Mouse (Mus musculus): ENCODE measurements around the gene Gm20388.
"Not testable (repeated sequence)": the region's sequence is repeated elsewhere in the genome, so short reads cannot be mapped to it uniquely, and the experiment has no call there.

Gene Gm20388

DNA sequence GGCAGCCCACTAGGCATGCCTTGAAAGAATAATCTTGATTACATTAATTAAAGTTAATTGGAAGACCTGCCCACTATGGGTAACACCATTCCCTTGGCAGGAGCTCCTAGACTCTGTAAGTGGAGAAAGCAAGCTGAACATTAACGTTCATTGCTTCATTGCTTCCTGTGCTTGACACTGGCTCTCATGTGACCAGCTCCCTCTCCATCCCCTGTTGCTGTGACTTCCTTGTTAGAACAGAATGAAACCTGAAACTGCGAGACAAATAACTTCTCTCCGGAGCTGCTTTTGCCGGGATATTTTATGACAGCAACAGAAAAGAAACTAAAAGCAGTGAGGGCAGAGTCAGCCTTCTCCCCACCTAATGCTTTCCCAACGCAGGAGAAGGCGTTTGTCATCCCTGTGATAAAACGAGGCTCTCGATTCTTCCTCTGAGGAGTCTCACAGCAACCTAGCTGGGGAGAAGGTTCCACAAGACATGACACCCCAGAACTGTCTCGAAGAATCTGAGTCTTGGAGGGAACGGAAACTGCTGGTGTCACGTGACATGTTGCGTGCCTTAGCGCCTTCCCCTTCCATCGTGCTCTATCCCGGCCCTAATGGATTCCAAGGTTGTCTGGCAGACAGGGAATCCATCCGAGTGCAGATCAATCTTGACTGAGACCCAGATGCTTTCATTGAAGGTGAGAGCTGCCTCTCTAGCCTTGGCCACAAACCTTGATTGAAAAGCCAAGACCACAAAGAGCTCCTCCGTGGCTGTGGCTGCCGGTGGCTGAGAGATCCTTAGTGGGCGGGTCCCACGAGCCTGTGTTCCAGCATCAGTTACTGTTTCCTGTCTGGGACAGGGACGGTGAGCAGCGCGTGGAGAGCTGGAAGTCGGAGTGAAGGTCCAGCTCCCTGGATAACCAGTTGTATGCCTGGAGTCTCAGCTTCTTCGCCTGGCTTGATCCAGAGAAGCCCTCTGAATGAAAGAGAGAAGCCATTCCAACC is 2654.0 kb downstream of the Gm20388 start:
- DNase-seq (ENCODE audit: low spot score) = no peak

DNA sequence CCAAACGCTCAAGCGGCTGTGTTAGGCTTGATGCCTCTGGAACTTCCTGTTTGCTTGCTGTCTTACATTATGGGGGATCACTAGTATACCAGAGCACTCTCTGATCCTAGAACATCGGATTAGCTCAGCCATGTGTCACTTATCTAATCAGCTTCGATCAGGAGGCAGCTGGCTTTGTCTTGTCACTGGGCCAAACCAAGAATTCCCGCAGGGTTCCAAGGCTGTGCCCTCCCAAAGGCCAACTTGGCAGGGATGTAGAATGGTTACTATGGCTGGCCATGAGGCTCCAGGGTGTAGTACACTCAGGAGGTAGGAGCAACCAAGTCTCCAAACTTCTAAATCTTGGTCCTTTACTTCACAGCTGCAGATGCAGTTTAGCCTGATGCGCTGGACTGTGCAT is 2656.1 kb downstream of the Gm20388 start:
- DNase-seq (ENCODE audit: low spot score) = peak; percentile 56

DNA sequence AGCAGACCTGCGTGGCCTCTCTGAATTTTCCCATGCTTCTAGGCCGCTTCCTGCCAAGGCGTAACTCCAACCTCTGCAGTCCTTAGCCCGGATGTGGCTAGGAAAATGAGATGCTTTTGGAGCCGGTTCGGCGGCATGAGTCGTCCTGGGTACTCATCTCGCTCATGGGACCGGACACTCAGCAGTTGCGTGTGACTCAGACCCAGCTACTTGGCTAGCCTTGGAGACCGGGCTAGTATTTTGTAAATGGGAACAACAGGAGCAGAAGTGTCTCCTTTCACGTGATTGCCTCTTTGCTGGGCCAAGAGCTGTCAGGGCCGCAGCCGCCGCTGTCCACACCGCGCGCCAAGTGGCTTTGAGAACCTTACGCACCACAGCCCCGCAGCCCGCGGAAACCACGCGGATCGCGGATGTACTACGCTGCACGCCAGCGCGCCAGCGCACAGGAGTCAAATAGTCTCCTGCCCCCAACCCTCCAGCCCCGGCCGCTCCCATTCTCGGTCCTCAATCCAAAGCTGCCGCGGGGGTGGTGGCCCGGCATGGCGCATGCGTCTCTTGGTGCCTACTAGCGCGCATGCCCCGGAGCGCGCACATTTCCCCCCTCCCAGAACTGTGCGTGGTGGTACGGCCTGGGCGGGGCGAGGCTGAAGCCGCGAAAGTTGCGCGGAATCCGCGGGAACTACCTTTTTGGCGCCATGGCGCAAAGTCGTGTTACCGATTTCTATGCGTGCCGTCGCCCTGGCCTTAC is 2656.9 kb downstream of the Gm20388 start, which contains the start of gene Cdt1:
Gene Cdt1 (plus strand): TSS at position 655 of the 748 bp plus-strand sequence.
- peak; percentile 95 for DNase-seq (ENCODE audit: low spot score)

DNA sequence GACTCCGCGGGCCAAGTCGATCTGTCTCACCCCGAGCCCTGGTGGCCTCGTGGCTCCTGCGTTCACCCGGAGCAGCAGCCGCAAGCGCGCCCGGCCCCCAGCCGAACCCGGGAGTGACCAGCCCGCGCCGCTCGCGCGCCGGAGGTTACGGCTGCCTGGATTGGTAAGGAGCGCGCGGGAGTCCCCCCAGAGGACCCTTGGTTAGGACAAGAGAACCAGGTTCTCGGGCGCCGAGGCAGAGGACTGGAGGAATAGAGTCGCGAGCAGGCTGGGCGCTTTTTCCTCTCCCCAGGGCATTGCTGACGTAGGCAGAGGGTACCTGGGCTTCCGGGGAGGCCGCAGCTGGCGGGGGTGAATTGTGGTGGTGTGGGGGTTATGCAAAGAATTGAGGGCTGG is 2657.5 kb downstream of the Gm20388 start:
- no peak for DNase-seq (ENCODE audit: low spot score)

DNA sequence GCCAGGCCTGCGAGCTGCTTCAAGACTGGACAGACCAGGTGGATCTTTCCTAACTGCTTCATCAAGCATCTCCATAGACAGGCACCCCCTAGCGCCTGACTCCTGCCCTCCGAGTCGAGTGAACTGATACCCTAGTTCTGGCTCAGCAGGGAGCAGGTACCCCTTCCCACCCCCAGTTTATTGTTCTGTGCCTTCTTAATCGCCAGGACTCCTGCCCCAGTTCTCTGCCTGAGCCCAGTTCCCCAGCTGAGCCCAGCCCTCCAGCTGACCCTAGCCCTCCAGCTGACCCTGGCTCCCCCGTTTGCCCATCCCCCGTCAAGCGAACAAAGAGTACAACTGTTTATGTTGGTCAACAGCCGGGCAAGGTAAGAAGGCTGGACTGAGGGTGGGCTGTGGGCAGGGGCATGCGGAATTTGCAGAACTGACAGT is 2658.3 kb downstream of the Gm20388 start:
- no peak for DNase-seq (ENCODE audit: low spot score)

DNA sequence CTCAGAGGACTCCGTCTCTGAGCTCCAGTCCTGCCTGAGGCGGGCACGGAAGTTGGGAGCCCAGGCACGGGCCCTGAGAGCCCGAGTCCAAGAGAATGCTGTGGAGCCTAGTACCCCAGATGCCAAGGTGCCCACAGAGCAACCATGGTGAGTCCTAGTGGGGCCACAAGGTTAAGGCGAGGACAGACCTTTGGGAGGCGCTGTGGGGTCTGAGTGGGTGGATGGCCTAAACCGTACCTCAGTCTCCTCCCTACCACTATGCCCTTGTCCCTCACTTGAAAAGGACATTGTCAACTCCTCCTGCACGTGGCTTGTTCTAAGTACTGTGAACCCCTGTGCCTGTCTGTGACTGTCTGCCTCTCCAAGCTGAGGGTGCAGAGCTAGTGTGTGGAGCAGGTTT is 2658.7 kb downstream of the Gm20388 start:
- no peak for DNase-seq (ENCODE audit: low spot score)

DNA sequence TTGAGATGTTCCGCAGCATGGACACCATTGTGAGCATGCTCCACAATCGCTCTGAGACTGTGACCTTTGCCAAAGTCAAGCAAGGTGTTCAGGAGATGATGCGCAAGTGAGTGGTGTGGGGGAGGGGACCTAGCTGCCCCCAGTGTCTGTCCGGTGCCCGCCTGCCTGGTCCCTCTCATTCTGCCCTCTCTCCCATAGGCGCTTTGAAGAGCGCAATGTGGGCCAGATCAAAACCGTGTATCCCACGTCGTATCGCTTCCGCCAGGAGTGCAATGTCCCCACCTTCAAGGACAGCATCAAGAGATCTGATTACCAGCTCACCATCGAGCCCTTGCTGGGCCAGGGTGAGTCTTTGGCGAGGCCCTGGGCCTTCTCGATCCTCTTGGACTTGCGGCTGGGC is 2659.4 kb downstream of the Gm20388 start:
- no peak for DNase-seq (ENCODE audit: low spot score)

DNA sequence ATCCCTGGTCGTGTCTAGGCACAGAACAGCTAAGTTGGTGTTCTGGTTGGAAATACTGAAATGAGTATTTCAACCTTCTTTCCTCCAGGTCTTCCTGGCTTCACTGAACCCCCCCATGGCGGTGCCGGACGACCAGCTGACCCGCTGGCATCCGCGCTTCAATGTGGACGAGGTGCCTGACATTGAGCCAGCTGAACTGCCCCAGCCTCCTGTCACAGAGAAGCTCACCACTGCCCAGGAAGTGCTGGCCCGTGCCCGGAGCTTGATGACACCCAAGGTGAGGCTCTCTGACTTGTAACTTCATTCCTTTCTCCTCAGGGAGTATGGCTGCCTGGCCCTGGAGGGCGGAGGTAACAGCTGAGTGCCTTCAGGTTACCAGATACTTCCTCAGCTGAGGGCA is 2660.5 kb downstream of the Gm20388 start:
- DNase-seq (ENCODE audit: low spot score) = no peak

DNA sequence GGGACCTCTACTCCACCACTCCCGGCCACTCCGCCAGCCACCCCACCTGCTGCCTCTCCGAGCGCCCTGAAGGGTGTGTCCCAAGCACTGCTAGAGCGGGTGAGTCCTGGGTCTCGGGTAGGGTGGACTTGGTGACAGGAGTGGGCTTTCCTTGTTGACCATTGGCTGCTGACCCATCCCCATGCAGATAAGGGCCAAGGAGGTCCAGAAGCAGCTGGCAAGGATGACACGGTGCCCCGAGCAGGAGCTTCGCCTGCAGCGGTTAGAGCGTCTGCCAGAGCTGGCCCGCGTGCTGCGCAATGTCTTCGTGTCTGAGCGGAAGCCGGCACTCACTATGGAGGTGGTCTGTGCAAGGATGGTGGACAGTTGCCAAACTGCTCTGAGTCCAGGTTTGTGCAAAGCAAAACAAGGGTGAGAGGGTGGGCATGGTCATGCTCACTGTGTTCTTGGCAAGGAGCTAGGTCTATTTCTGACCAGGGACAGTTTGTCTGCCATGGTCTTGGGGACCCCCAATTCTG is 2661.2 kb downstream of the Gm20388 start:
- DNase-seq (ENCODE audit: low spot score) = no peak

DNA sequence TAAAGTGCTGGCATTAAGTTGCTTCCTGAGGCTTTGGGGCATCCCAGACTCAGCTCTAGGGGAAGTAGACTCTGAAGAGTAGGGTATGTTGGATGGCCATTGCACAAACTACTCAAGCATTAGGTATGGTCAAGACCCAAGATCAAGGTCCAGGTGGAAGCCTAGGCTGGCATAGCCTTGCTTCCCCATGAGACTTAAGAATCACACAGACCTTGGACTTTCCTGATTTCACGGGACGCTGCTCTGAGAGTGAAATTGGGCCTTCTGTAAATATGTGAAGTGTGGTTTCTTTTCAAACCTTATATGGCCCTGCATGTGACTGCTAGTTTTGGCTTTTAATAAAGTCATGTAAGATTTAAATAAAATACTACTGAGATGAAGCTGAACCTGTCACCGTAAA is 2662.1 kb downstream of the Gm20388 start:
- DNase-seq (ENCODE audit: low spot score) = no peak

DNA sequence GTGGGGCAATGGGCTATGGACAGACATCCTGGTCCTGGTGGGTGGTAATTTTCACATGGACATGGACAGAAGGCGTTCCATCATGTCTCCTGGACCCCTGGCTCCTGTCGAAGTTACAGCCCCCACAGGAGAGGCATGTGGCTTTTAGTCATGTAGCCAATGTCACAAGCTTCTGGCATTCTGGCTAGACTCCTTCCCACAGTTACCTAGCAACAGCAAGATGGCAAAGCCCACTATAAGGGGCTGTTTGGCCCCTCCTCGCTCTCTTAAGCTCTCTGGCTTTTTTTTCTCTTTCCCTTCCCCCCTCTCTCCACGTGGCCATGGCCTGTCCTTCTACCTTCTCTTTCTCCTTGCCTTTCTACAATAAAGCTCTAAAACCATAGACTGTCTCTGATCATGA is 2662.5 kb downstream of the Gm20388 start:
- not testable (repeated sequence) for DNase-seq (ENCODE audit: low spot score)

DNA sequence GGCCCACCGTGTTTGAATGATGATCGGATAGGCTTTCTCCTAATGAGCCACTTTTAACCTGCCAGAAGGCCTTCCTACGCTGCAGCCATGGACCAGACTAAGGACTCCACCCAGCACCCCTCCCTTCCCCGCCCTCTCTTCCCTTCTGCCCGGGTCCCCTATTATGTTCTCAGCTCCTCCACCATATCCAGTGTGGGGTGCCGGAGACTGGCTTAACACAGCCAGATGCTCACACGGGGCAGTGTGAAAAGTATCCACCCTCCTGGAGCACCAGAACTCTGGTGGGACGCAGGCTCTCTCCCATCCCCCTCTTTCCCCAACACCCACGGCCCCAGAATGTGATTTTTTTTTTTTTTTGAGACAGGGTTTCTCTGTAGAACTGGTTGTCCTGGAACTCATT is 2662.9 kb downstream of the Gm20388 start:
- no peak for DNase-seq (ENCODE audit: low spot score)

DNA sequence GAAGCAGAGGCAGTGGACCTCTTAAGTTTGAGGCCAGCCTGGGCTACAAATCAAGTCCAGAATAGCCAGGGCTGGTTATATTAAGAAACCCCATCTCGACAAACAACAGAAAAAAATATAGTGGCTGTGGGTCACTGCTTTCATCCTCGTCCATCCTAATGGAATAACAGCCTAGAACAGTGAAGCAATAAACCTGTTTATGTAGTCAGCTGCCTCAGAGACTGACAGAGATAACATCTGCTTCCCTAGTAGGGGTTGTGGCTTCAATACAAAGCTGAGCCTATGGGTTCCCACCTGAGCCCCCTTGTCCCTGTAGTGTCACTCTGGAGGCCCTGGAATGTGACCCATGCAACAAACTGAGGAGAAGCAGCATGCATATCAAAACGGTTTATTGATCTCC is 2663.6 kb downstream of the Gm20388 start:
- no peak for DNase-seq (ENCODE audit: low spot score)

DNA sequence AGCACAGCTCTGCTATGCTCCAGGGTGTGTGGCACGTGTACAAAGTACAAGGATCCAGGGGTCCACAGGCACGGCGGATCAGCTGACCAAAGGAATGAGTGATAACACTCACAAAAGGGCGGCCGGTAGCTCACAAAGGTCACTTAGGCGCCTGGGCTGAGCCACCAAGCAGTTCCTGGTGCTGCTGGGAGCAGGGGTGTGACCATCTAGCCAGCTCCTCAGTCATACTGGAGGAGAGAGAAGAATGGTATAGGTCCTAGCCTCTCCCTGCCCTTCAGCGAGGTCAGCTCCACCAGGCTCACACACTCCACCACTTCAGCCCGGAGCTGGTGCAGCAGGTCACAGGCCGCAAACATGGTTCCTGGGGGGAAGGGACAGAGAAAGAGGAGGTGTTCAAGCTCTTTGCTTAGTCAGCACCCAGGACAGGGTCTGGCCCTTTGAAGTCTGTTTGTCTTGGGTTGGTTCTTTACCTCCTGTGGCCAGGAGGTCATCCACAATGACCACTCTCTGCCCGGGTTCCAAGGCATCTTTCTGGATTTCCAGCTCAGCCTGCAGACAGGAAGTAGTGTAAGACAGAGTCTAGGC is 2664.1 kb downstream of the Gm20388 start:
- DNase-seq (ENCODE audit: low spot score) = no peak

DNA sequence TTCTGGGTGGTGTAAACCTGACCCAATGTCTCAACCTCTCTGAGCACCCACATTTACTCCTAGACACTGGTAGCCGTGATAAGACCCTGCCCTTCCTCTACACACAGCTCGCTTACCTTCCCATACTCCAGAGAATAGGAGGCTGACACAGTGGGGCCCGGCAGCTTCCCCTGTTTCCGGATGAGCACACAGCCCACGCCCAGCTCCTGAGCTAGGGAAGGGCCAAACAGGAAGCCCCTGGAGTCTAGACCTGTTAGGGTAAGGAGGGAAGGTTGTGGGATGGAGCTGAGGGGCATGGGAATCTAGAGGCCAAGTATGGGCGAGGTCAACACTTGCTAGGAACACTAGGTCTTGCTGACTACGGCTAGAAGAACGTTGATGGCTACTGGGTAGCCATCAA is 2664.6 kb downstream of the Gm20388 start:
- DNase-seq (ENCODE audit: low spot score) = no peak

DNA sequence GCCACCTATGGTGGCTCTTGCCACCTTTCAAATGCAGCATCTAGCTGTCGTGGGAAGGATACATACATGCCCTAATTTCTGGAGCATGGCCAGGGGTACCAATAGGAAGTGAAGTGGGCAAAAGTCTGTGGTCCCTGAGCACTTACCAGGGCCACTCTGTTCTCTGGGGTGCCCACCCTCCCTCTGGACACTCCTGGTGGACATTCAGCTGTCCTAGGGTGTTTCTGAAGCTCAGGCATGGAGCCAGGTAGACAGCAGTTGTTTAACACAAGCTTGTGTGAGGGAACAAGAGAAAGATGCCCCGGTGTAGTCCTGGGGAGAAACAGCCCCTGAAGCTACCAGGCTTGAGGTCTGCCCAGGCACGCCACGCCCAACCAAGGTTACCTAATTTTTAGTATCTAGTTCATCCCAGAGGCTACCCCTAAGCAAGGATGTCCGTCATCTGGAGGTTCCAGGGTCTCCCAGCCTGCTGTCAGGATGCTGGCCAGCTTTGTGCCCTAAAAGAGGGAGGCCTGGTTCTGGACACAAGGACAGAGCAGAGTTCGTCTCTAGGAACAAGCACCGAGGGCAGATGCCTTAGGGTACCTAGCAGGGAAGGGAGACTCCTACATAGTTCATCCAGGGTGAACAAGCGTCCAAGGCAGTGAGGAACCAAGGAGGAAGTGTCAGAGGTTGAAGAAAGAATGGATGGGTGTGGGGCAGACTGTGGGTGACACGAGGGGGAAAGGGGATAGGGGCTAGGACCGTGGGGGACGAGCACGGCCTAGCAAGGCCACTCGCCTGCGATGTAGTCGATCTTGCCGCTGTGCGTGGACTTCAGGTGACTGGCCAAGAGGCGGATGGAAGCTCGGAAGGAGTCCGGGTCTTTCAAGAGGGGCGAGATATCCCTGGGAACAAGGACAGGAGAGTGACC is 2665.3 kb downstream of the Gm20388 start:
- DNase-seq (ENCODE audit: low spot score) = no peak

DNA sequence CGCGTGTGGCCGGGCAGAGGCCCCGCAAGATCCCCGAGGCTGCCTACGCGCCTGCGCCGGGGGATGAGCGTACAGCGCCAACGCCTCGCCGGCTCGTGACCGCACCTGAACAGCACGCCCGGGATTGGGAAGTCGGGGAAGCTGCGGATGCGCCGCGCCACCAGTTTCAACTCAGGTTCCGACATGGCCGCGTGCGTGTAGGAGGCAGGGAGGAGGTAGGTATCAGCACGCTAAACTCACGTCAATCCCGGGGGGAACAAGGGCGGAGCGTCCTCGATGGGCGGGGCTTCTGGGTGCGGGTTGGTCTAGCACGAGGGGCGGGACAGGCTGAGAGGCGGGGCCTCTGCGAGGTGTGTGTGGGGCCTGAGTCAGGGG is 2666.0 kb downstream of the Gm20388 start, which contains the start of gene Aprt:
Gene Aprt (minus strand): TSS at position 262 of the 375 bp plus-strand sequence.
- peak; percentile 87 for DNase-seq (ENCODE audit: low spot score)

DNA sequence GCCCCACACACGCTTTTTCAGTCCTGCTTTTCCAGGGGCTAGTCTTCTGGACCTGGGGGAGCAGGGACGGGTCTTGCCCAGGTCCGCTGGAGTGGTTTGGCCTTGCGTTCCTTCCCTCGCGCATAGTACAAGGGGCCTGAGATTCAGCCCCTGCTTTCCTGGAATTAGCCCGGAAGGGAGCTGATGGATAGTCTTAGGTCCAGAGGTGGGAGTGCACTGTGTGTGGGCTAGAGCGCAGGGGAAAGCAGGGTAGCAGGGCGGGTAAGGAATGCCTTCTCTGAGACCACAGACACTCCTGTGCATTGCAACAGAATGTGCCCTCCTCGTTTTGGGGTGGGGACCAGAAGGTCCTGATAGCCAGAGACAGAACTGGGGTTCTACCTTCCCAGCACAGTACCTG is 2666.5 kb downstream of the Gm20388 start:
- DNase-seq (ENCODE audit: low spot score) = no peak

DNA sequence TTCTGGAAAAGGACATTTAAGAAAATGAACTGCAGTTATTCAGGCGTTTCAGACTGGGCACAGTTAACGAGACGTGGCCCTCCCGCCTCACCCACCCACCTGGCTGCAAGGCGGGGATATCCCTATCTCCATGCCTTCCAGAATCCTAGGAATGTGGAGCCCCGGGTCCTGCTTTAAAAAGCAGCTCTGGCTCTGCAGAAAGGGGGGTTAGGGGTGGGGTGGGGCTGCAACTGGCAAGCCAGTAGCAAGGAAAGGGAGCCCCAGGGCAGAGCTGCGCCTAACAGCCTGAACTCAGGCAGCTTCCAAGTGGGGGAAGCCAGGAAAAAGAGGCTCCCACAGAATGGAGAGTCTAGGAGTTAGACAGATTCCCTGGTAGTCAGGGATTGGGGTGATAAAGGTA is 2668.6 kb downstream of the Gm20388 start:
- DNase-seq (ENCODE audit: low spot score) = no peak

DNA sequence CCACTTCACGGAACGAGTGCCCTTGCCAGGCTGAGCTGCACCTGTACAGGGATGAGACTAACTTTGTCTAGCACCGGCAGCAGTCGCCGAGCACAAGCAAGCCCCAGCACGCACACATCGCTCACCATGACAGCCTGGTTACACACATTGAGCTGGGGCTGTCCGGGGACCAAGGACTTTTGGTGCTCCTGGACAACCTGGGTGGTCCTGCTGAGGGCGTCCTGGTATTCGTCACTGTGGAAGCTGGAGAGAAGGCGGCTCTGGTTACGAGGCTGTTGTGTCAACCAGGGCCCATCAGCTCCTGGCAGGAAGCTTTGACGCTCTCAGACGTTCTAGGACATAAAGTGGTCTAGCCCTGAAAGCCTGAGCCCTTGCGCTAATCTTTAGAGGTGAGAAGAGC is 2670.3 kb downstream of the Gm20388 start:
- DNase-seq (ENCODE audit: low spot score) = no peak

DNA sequence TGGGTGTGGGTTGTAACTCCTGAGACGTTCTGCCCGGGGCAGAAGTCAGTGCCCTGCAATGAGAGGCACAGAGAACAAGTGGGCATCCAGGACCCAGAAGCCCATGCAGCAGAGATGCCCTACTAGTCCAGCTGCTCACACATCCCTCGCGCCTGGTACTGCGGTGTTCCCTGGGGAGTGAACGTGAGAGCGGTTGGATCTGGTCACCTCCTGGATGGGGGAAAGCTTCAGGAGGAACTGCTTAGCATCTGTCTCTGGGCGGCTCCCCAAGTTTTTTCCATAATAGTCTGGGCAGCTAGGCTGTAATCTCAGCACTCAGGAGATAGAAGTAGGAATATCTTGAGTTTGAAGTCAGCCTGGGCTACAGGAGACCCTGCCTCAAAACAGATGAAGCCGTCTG is 2674.3 kb downstream of the Gm20388 start:
- no peak for DNase-seq (ENCODE audit: low spot score)

Measured in adipocyte (in vitro differentiated cells).